Mouse (Mus musculus) left cerebral cortex, postnatal 4 days (tissue): ENCODE measurements around the gene 4931414P19Rik. TPM values are rescaled to one million over a fixed set of nuclear protein-coding genes. Genes with fewer than 3 reads are reported as not detected.

ENCODE experiments used
- DNase-seq: peaks from one replicate; pipeline ENCODE4 v3.0.0-alpha.2; 2022
- intact Hi-C: fragments of 180-260 bp; cut with DNase I; formaldehyde crosslinking; loops from one replicate; pipeline ENCODE4 v1.15.1; 2025
- microRNA-seq: library from miRNA; unstranded; fragments of <30 nt; microRNA quantifications from one replicate; pipeline ENCODE4 v1.2.0, GENCODE M21; 2022
- total RNA-seq, 2 experiments: library from RNA; stranded (reverse); gene quantifications; 2 replicates each; pipeline ENCODE4 v1.2.3; 2021

The 4931414P19Rik gene
- total RNA-seq, 2 experiments from 2014 or later, result 3.2 to 4.4 TPM

- no peak for DNase-seq
- intact Hi-C loops, result no loop called here
Measured at GRCm38 (mm10) chr14:54560527-54561242, 45.1 kb downstream of the 4931414P19Rik start.

- intact Hi-C loops, result no loop called here
- no peak for DNase-seq
Measured at GRCm38 (mm10) chr14:54557330-54557729, 48.5 kb downstream of the 4931414P19Rik start.

GRCm38 (mm10) chr14:54553975-54554769 lies 51.6 kb downstream of the 4931414P19Rik start, which contains the start of gene Haus4:
Haus4 (minus strand) TSS chr14:54554616.
- peak; percentile 77 for DNase-seq
- intact Hi-C loops, result no loop called here

GRCm38 (mm10) chr14:54553454-54553974 lies 52.3 kb downstream of the 4931414P19Rik start:
- intact Hi-C loops, result no loop called here
- no peak for DNase-seq

GRCm38 (mm10) chr14:54544703-54545102 lies 61.1 kb downstream of the 4931414P19Rik start:
- no peak for DNase-seq
- intact Hi-C loops, result no loop called here

- DNase-seq, result no peak
- intact Hi-C loops, result no loop called here
Measured at GRCm38 (mm10) chr14:54540771-54541170, 65.0 kb downstream of the 4931414P19Rik start.

- intact Hi-C loops, result no loop called here
- no peak for DNase-seq
Measured at GRCm38 (mm10) chr14:54538580-54538979, 67.2 kb downstream of the 4931414P19Rik start.

Small RNA genes lying within 50 kb of the gene (microRNA-seq; reads per million reads assigned to microRNA genes)
- not detected for gene Mir686
- not detected for gene Mir6948

Other genes with a start within 250 kb of the 4931414P19Rik start
- 10 to 100 TPM; 56.8 to 64.1 TPM for gene Oxa1l, start 245.2 kb downstream of the 4931414P19Rik start, total RNA-seq
- 1 to 10 TPM; 2.2 to 3.7 TPM for gene Slc7a7, start 188.2 kb downstream of the 4931414P19Rik start, total RNA-seq
- 100 to 1,000 TPM; 147 to 150 TPM for gene Mrpl52, start 179.1 kb downstream of the 4931414P19Rik start, total RNA-seq
- 10 to 100 TPM; 44.0 to 47.9 TPM for gene Mmp14, start 174.4 kb downstream of the 4931414P19Rik start, total RNA-seq
- gene Lrp10, start 141.9 kb downstream of the 4931414P19Rik start, total RNA-seq, result 10 to 100 TPM; 39.6 to 39.8 TPM
- 10 to 100 TPM; 15.0 to 17.2 TPM for gene Rem2, start 129.9 kb downstream of the 4931414P19Rik start, total RNA-seq
- 10 to 100 TPM; 93.2 to 99.2 TPM for gene Prmt5, start 88.5 kb downstream of the 4931414P19Rik start, total RNA-seq
- 1 to 10 TPM; 8.1 to 9.1 TPM for gene Haus4, start 51.4 kb downstream of the 4931414P19Rik start, total RNA-seq
- 1 to 10 TPM; 4.2 TPM for gene Ajuba, start 28.4 kb downstream of the 4931414P19Rik start, total RNA-seq
- 100 to 1,000 TPM; 182 to 197 TPM for gene Psmb5, start 12.0 kb upstream of the 4931414P19Rik start, total RNA-seq
- gene Psmb11, start 15.4 kb upstream of the 4931414P19Rik start, total RNA-seq, result not detected
- not detected for gene Gm17606, start 35.0 kb upstream of the 4931414P19Rik start, total RNA-seq
- 10 to 100 TPM; 17.2 to 20.7 TPM for gene Cdh24, start 35.4 kb upstream of the 4931414P19Rik start, total RNA-seq
- 10 to 100 TPM; 27.4 to 30.2 TPM for gene 1700123O20Rik, start 80.2 kb upstream of the 4931414P19Rik start, total RNA-seq
- 100 to 1,000 TPM; 273 to 279 TPM for gene Acin1, start 80.9 kb upstream of the 4931414P19Rik start, total RNA-seq
- not detected for gene Gm29776, start 92.8 kb upstream of the 4931414P19Rik start, total RNA-seq
- not detected for gene Cebpe, start 106.2 kb upstream of the 4931414P19Rik start, total RNA-seq
- 10 to 100 TPM; 33.7 to 36.5 TPM for gene Slc7a8, start 176.0 kb upstream of the 4931414P19Rik start, total RNA-seq
- not detected for gene Rnf212b, start 208.1 kb upstream of the 4931414P19Rik start, total RNA-seq